Mouse (Mus musculus): Measurements from ENCODE around the gene Col4a2.
A peak's percentile ranks its signal among the peaks of the same experiment; 100 is the strongest.

DNA sequence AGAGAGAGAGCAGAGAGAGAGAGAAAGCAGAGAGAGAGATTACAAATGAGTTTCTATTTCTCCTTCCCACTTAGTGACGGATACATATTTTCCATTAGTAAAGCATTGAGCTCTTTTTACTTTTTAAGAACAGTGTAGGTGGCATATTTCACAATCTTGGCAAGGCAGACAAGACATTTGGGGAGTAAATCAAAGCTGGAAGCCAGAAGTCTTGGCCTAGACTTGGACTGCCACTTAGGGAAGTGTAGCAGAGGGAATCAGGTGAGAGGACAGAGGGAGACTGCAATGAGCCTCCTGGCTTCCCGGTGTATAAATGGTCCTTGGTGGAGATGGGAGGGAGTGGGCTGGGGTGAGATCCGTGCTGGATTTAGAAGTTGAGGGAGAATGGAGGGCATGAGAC, 70.3 kb downstream of the Col4a2 start:
- TF ChIP-seq EP300 (optimal IDR thresholded peaks at IDR 0.05), result peak; percentile 29
- no peak for TF ChIP-seq CTCF (IDR thresholded peaks at IDR 0.05; ENCODE audit: low read depth)
